Mouse (Mus musculus) heart, embryonic 15.5 days (tissue): Measurements from ENCODE around the gene Gm21680. TPM values are rescaled to one million over a fixed set of nuclear protein-coding genes. Genes with fewer than 3 reads are reported as not detected.

Experiments
- polyA plus RNA-seq: library from polyadenylated mRNA; unstranded; fragments of >200 nt; fragmentation: Nextera tagmentation; extraction: Ambion mirVana; gene quantifications from 2 replicates; pipeline ENCODE4 v1.2.1, GENCODE M21; 2015

Gene Gm21680
- polyA plus RNA-seq, 1 experiment from 2014 or later, result 0.09 TPM

Other genes with a start within 250 kb of the Gm21680 start
- gene Actr3b, start 212.7 kb downstream of the Gm21680 start, polyA plus RNA-seq, result 28.6 and 29.7 TPM in 2 replicates
- gene Gm21663, start 30.3 kb downstream of the Gm21680 start, polyA plus RNA-seq, result not detected in 2 replicates
- gene Gm21671, start 18.2 kb downstream of the Gm21680 start, polyA plus RNA-seq, result 0.10 TPM in 1 of 2 replicates, not detected in the other
- 0.11 TPM in 1 of 2 replicates, not detected in the other for gene Gm21698, start 16.0 kb upstream of the Gm21680 start, polyA plus RNA-seq
- gene Gm1979, start 32.1 kb upstream of the Gm21680 start, polyA plus RNA-seq, result 0.09 TPM in 1 of 2 replicates, not detected in the other
- gene Gm5862, start 50.3 kb upstream of the Gm21680 start, polyA plus RNA-seq, result not detected in 2 replicates
- gene Speer4a, start 66.9 kb upstream of the Gm21680 start, polyA plus RNA-seq, result 0.13 TPM in 1 of 2 replicates, not detected in the other
- gene Gm7347, start 85.9 kb upstream of the Gm21680 start, polyA plus RNA-seq, result 0.05 and 0.10 TPM in 2 replicates
- not detected in 2 replicates for gene Gm10471, start 116.6 kb upstream of the Gm21680 start, polyA plus RNA-seq
- 0.13 TPM in 1 of 2 replicates, not detected in the other for gene 5031410I06Rik, start 132.7 kb upstream of the Gm21680 start, polyA plus RNA-seq
- gene Gm10220, start 148.8 kb upstream of the Gm21680 start, polyA plus RNA-seq, result 0.09 TPM in 1 of 2 replicates, not detected in the other